Mouse (Mus musculus) heart, postnatal 14 days (tissue): ENCODE data around the gene Negr1. TPM values are rescaled to one million over a fixed set of nuclear protein-coding genes. Genes with fewer than 3 reads are reported as not detected.
"Not testable (repeated sequence)": the region's sequence is repeated elsewhere in the genome, so short reads cannot be mapped to it uniquely, and the experiment has no call there.

Experiments used
- DNase-seq, 2 experiments: peaks; one replicate each; pipeline ENCODE4 v3.0.0; 2021 to 2022
- intact Hi-C: fragments of 180-260 bp; cut with DNase I; formaldehyde crosslinking; loops from one replicate; pipeline ENCODE4 v1.15.1; 2025
- total RNA-seq, 2 experiments: library from RNA; stranded (reverse); gene quantifications; 2 replicates each; pipeline ENCODE4 v1.2.3; 2021

Negr1 gene
- total RNA-seq, 2 experiments from 2014 or later = 1.5 to 3.4 TPM

GRCm38 (mm10) chr3:156980042-156980716 lies 418.6 kb downstream of the Negr1 start:
- intact Hi-C loops = no loop called here
- DNase-seq = no peak

GRCm38 (mm10) chr3:156982102-156982501 lies 420.5 kb downstream of the Negr1 start:
- intact Hi-C loops = no loop called here
- DNase-seq = peak; percentile 16 to 37

GRCm38 (mm10) chr3:156987113-156987512 lies 425.5 kb downstream of the Negr1 start:
- DNase-seq = no peak
- intact Hi-C loops = no loop called here

- DNase-seq = no peak
- intact Hi-C loops = no loop called here
These were observed 430.6 kb downstream of the Negr1 start for GRCm38 (mm10) chr3:156992171-156992570.

- no peak for DNase-seq
- intact Hi-C loops = no loop called here
These were observed 431.2 kb downstream of the Negr1 start for GRCm38 (mm10) chr3:156992811-156993210.

GRCm38 (mm10) chr3:156999177-156999808 lies 437.7 kb downstream of the Negr1 start:
- intact Hi-C loops = no loop called here
- no peak for DNase-seq

- intact Hi-C loops = no loop called here
These were observed 460.0 kb downstream of the Negr1 start for GRCm38 (mm10) chr3:157021632-157022031.

GRCm38 (mm10) chr3:157024580-157024979 lies 463.0 kb downstream of the Negr1 start:
- intact Hi-C loops = no loop called here
- DNase-seq = no peak

More at GRCm38 (mm10) chr3:157021632-157022031, 460.0 kb downstream of the Negr1 start:
- DNase-seq = no peak

GRCm38 (mm10) chr3:157031513-157032142 lies 470.0 kb downstream of the Negr1 start:
- intact Hi-C loops = no loop called here
- no peak for DNase-seq

- intact Hi-C loops = no loop called here
- no peak for DNase-seq
These were observed 474.4 kb downstream of the Negr1 start for GRCm38 (mm10) chr3:157036016-157036415.

GRCm38 (mm10) chr3:157036568-157036967 lies 475.0 kb downstream of the Negr1 start:
- intact Hi-C loops = no loop called here
- no peak for DNase-seq

GRCm38 (mm10) chr3:157040619-157041018 lies 479.0 kb downstream of the Negr1 start:
- DNase-seq = no peak
- intact Hi-C loops = no loop called here

GRCm38 (mm10) chr3:157044565-157044964 lies 483.0 kb downstream of the Negr1 start:
- intact Hi-C loops = no loop called here
- DNase-seq = no peak

- DNase-seq, intact Hi-C loops: not testable (repeated sequence)
These were observed 502.8 kb downstream of the Negr1 start for GRCm38 (mm10) chr3:157064438-157064837.

- intact Hi-C loops = no loop called here
- DNase-seq = no peak
These were observed 504.7 kb downstream of the Negr1 start for GRCm38 (mm10) chr3:157066331-157066730.

GRCm38 (mm10) chr3:157079250-157079965 lies 517.8 kb downstream of the Negr1 start:
- DNase-seq = no peak
- intact Hi-C loops = no loop called here

- DNase-seq = no peak
- intact Hi-C loops = no loop called here
These were observed 518.3 kb downstream of the Negr1 start for GRCm38 (mm10) chr3:157079966-157080306.

- DNase-seq = no peak
- intact Hi-C loops = no loop called here
These were observed 519.0 kb downstream of the Negr1 start for GRCm38 (mm10) chr3:157080585-157080984.

GRCm38 (mm10) chr3:157082808-157083784 lies 521.5 kb downstream of the Negr1 start:
- intact Hi-C loops = no loop called here
- DNase-seq = no peak

GRCm38 (mm10) chr3:157085180-157085579 lies 523.6 kb downstream of the Negr1 start:
- intact Hi-C loops = no loop called here
- no peak for DNase-seq
